Mouse (Mus musculus): ENCODE data around the gene B9d1.

DNA sequence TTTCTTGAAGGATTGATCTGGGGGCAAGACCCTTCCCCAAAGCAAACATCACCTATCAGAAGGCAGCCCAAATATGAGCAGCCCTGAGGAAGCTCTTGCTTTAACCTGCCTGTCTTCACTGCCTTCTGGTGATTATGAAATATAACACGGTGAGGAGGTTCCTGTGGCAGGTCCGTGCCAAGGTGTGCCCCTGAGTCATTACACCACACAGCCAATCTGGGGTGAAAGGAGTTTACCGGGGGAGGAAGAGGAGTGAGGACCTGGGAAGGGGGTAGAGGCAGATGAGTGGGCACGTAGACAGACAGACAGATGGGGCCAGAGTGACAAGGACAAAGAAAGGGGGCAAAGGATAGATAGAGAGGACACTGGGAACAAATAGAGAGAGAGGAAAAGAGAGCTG, 31.3 kb upstream of the B9d1 start:
- TF ChIP-seq EP300 (IDR thresholded peaks at IDR 0.05; ENCODE audit: low read depth), result no peak
- no peak for TF ChIP-seq CTCF (IDR thresholded peaks at IDR 0.05; ENCODE audit: low read depth)
